Mouse (Mus musculus): ENCODE results near the gene Sfmbt2. TPM values are rescaled to one million over a fixed set of nuclear protein-coding genes. Genes with fewer than 3 reads are reported as not detected.

The Sfmbt2 gene
- polyA plus RNA-seq, 1 experiment from 2014 or later = 2.0 TPM

DNA sequence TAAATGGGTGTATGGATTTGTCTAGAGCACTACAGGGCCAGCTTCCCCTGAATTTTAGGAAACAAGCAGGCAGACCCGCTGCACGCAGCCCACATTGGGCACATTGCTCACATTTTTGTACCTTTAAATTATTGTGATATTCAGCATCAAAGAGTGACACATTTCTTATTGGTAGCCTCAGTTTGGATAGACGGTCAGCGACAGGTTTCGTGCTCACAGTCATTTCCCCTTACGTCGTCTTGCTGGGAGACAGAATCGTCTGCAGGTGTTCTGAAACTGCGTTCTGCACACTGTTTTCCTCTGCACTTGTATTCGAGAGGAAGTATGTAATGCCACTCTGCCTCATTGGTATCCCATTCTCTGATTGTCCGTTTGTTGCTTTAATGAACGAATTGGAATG, 88.0 kb downstream of the Sfmbt2 start:
- WGBS = 90% methylated on average over 12 of the region's 12 CpGs

GRCm38 (mm10) chr2:10516516-10516915, 146.2 kb downstream of the Sfmbt2 start:
- 84% methylated on average over 2 of the region's 2 CpGs for WGBS
- no peak overlapping the region for H3K27ac ChIP-seq (replicated peaks)
- no peaks in the 10 kb centered on the region for H3K9me3 ChIP-seq (replicated peaks)
- DNase-seq (ENCODE audit: low spot score) = no peak
- no peaks in the 10 kb centered on the region for H3K4me1 ChIP-seq
- H3K27me3 ChIP-seq (ENCODE audit: low read depth, poor library complexity, severe bottlenecking) = no peaks in the 10 kb centered on the region
- H3K36me3 ChIP-seq = no peaks in the 10 kb centered on the region
- H3K4me3 ChIP-seq = no peak overlapping the region

More for the DNA sequence above, 88.0 kb downstream of the Sfmbt2 start:
- 0 out of 2 replicates have a peak, but pooled peaks cover 4% of the 10 kb centered on the region for H3K4me1 ChIP-seq
- no peak overlapping the region for H3K4me3 ChIP-seq
- DNase-seq (ENCODE audit: low spot score) = no peak
- H3K36me3 ChIP-seq = no peaks in the 10 kb centered on the region
- H3K27me3 ChIP-seq (ENCODE audit: low read depth, poor library complexity, severe bottlenecking) = no peaks in the 10 kb centered on the region
- no peak overlapping the region for H3K27ac ChIP-seq (replicated peaks)
- H3K9me3 ChIP-seq (replicated peaks) = no peaks in the 10 kb centered on the region

DNA sequence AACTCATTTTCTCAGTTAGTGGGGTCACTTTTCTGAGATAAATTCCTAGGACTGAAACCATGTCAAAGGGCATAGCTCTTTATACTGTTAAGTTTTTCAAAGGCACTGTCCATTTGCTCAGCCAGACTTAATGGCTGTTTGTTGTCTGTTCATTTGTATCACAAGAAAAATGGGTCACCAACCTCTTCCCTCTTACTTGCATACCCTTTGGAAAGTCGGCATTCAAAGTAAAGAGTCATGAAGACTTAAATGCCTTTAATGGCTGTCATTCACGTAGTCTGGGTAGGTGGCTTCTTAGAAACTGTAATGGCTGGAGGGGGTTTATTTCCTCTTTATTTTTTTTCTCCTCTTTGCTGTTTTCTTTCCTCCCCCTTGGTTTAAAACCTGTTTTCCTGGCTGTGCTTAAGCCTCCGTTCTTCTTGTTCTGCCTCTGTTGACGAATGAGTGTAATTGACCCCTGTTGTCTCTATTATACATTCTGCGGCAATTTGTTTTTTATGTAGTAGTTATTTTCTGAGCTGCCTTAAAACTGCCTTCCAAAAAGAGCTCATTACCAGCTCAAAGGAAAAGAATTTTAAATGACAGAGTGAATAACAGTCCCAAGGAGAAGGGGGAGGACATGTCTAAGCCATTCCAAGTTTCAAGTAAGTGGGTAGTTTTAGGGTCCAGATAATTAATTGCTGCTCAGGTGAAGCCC, 151.6 kb downstream of the Sfmbt2 start:
- Histone ChIP-seq H3K9me3 (replicated peaks) (no peaks in the 10 kb centered on the region), H3K4me1 (no peaks in the 10 kb centered on the region), H3K27ac (replicated peaks) (no peak overlapping the region), H3K36me3 (no peaks in the 10 kb centered on the region), H3K27me3 (ENCODE audit: low read depth, poor library complexity, severe bottlenecking) (no peaks in the 10 kb centered on the region), H3K4me3 (no peak overlapping the region)
- no peak for DNase-seq (ENCODE audit: low spot score)
- WGBS = 67% methylated on average over 5 of the region's 5 CpGs

GRCm38 (mm10) chr2:10525622-10526021, 155.3 kb downstream of the Sfmbt2 start:
- Histone ChIP-seq H3K36me3 (no peaks in the 10 kb centered on the region), H3K27ac (replicated peaks) (no peak overlapping the region), H3K9me3 (replicated peaks) (no peaks in the 10 kb centered on the region), H3K27me3 (ENCODE audit: low read depth, poor library complexity, severe bottlenecking) (no peaks in the 10 kb centered on the region), H3K4me1 (no peaks in the 10 kb centered on the region), H3K4me3 (no peak overlapping the region)
- WGBS = 88% methylated on average over 7 of the region's 7 CpGs
- DNase-seq (ENCODE audit: low spot score) = no peak

GRCm38 (mm10) chr2:10541762-10542161, 171.5 kb downstream of the Sfmbt2 start:
- Histone ChIP-seq H3K27ac (replicated peaks) (no peak overlapping the region), H3K36me3 (no peaks in the 10 kb centered on the region), H3K27me3 (ENCODE audit: low read depth, poor library complexity, severe bottlenecking) (no peaks in the 10 kb centered on the region), H3K9me3 (replicated peaks) (no peaks in the 10 kb centered on the region), H3K4me3 (no peak overlapping the region), H3K4me1 (no peaks in the 10 kb centered on the region)
- 90% methylated on average over 4 of the region's 4 CpGs for WGBS
- no peak for DNase-seq (ENCODE audit: low spot score)

DNA sequence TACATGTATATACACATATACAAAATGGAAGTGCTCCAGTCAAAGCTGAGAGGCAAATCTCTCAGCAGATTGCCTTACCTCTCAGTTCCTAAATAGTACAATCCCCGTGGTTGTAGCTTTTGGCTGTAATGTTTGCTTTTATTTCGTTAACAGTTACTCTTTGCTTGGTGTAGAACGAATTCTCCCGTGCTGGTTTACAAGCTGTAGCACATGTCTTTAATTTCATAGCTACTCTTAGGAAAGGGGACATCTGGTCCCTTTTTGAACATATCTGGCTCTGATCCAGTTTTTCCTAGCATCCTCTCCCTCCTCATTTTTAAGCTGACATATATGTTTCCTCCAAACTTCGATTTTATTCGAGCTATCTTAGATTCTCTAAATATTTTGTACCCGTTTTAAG, 172.1 kb downstream of the Sfmbt2 start:
- Histone ChIP-seq H3K9me3 (replicated peaks) (no peaks in the 10 kb centered on the region), H3K27ac (replicated peaks) (no peak overlapping the region), H3K4me3 (no peak overlapping the region), H3K4me1 (no peaks in the 10 kb centered on the region), H3K27me3 (ENCODE audit: low read depth, poor library complexity, severe bottlenecking) (no peaks in the 10 kb centered on the region), H3K36me3 (no peaks in the 10 kb centered on the region)
- no peak for DNase-seq (ENCODE audit: low spot score)
- 84% methylated on average over 7 of the region's 7 CpGs for WGBS

DNA sequence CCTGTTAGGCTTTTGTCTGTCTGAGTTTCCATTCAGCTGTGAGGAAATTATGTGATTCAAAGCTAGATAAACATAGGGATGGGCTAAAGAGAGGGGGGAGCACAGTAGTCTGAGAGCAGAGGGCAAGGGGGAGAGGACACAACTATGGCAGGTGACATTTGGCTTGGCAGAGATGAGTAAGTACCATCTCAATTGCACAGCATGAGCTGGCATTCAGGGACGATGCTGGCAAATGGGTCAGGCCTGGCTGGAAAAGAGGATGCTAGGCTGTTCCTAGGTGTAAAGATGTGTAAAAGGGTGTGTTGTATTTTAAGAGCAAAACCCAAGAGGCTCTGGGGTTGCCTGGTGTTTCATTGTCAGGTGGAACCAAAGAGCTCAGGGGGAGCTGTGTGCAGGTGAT, 188.5 kb downstream of the Sfmbt2 start:
- Histone ChIP-seq H3K4me1 (no peaks in the 10 kb centered on the region), H3K4me3 (no peak overlapping the region), H3K36me3 (no peaks in the 10 kb centered on the region), H3K27ac (replicated peaks) (no peak overlapping the region), H3K27me3 (ENCODE audit: low read depth, poor library complexity, severe bottlenecking) (no peaks in the 10 kb centered on the region), H3K9me3 (replicated peaks) (no peaks in the 10 kb centered on the region)
- 67% methylated on average over 1 of the region's 1 CpGs for WGBS
- no peak for DNase-seq (ENCODE audit: low spot score)

DNA sequence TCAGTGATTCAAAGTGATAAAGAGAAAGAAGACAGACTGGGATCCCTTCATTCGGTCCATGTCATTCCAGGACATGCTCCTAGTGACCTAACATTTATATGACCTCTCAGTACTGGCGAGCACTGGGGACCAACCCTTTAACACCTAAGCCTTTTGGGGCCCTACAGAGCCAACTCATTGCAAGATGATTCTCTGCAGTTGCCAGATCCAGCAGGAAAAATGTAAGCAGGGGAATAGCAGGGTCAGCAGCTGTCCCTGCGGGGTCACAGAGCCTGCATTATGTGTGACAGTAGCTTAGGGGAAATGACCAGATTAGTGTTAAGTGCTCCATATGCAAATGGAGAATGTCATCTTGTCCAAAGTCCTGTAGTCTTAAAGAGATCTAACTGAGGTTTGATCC, 195.2 kb downstream of the Sfmbt2 start:
- DNase-seq (ENCODE audit: low spot score) = no peak
- WGBS = 90% methylated on average over 3 of the region's 3 CpGs

GRCm38 (mm10) chr2:10569392-10569791, 199.1 kb downstream of the Sfmbt2 start:
- no peak for DNase-seq (ENCODE audit: low spot score)
- H3K4me1 ChIP-seq = no peaks in the 10 kb centered on the region
- H3K9me3 ChIP-seq (replicated peaks) = no peaks in the 10 kb centered on the region
- no peaks in the 10 kb centered on the region for H3K36me3 ChIP-seq
- no peak overlapping the region for H3K27ac ChIP-seq (replicated peaks)
- H3K27me3 ChIP-seq (ENCODE audit: low read depth, poor library complexity, severe bottlenecking) = no peaks in the 10 kb centered on the region
- WGBS = 66% methylated on average over 6 of the region's 6 CpGs
- H3K4me3 ChIP-seq = no peak overlapping the region

More for the DNA sequence above, 195.2 kb downstream of the Sfmbt2 start:
- Histone ChIP-seq H3K4me3 (no peak overlapping the region), H3K9me3 (replicated peaks) (no peaks in the 10 kb centered on the region), H3K36me3 (no peaks in the 10 kb centered on the region), H3K27ac (replicated peaks) (no peak overlapping the region), H3K27me3 (ENCODE audit: low read depth, poor library complexity, severe bottlenecking) (no peaks in the 10 kb centered on the region), H3K4me1 (no peaks in the 10 kb centered on the region)

- DNase-seq (ENCODE audit: low spot score) = no peak
- Histone ChIP-seq H3K4me3 (no peak overlapping the region), H3K4me1 (no peaks in the 10 kb centered on the region), H3K9me3 (replicated peaks) (no peaks in the 10 kb centered on the region), H3K27ac (replicated peaks) (no peak overlapping the region), H3K27me3 (ENCODE audit: low read depth, poor library complexity, severe bottlenecking) (no peaks in the 10 kb centered on the region), H3K36me3 (no peaks in the 10 kb centered on the region)
- 89% methylated on average over 4 of the region's 4 CpGs for WGBS
Observed at GRCm38 (mm10) chr2:10572311-10572710, 202.0 kb downstream of the Sfmbt2 start.

DNA sequence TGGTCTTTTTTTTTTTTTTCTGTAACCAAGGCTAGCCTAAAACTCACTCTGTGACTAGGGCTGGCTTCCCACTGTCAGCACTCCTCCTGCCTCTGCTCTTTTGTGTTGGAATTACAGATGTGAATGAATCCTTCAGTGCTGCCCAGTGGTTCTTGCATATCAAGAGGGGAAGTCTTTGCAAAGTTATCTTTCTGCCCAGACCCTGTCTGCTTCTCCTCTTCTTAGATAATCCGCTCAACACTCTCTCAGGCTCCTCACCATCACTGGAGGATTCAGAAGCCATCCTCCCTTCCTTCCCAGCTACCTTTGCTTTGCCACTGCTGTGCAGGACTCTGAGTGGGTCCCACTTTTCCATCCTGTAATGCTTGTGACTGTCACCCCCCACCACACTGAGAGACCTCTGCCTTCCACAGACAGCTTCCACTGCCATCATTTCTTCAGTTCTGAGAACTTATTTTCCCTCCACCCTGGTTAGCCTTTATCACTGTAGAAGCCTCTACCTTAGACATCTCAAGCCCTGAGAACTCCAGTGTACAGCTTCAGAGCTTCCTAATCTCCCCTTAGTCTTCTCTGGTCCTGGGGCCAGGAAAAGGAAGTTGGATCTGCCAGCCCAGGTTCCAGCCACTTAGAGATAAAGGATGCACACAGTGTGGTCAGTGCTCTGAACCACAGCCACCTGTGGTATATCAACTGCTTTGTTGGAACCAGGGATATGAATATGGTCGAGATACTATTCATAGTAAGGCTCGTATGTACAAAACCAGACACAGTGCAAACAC, 205.8 kb downstream of the Sfmbt2 start:
- no peaks in the 10 kb centered on the region for H3K9me3 ChIP-seq (replicated peaks)
- no peak for DNase-seq (ENCODE audit: low spot score)
- no peaks in the 10 kb centered on the region for H3K36me3 ChIP-seq
- H3K27ac ChIP-seq (replicated peaks) = no peak overlapping the region
- no peaks in the 10 kb centered on the region for H3K27me3 ChIP-seq (ENCODE audit: low read depth, poor library complexity, severe bottlenecking)
- no peaks in the 10 kb centered on the region for H3K4me1 ChIP-seq
- no peak overlapping the region for H3K4me3 ChIP-seq
- 82% methylated on average over 3 of the region's 3 CpGs for WGBS

DNA sequence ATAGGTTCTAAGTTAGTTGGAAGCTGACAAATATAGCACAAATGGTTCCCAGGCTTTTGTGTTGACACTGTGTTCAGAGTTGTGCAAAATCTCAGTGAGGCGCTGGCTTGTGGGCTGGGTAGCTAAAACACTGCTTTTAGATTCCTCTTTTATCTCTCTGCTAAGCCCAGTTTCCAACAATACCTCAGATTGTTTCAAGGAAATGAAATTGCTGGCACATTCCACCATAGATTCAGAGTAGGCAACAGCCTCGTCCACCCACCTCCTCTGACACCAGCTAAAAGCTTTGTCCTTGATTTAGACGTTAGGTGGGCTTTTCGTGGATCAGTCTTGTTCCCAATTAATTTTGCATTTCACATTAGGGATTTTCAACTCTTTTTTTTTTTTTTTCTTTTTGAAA, 212.4 kb downstream of the Sfmbt2 start:
- Histone ChIP-seq H3K9me3 (replicated peaks) (no peaks in the 10 kb centered on the region), H3K4me3 (no peak overlapping the region), H3K27ac (replicated peaks) (no peak overlapping the region), H3K27me3 (ENCODE audit: low read depth, poor library complexity, severe bottlenecking) (no peaks in the 10 kb centered on the region), H3K4me1 (no peaks in the 10 kb centered on the region), H3K36me3 (no peaks in the 10 kb centered on the region)
- WGBS = 66% methylated on average over 4 of the region's 4 CpGs
- no peak for DNase-seq (ENCODE audit: low spot score)

- 83% methylated on average over 5 of the region's 5 CpGs for WGBS
- DNase-seq (ENCODE audit: low spot score) = no peak
- Histone ChIP-seq H3K4me1 (no peaks in the 10 kb centered on the region), H3K36me3 (no peaks in the 10 kb centered on the region), H3K27me3 (ENCODE audit: low read depth, poor library complexity, severe bottlenecking) (no peaks in the 10 kb centered on the region), H3K9me3 (replicated peaks) (no peaks in the 10 kb centered on the region), H3K27ac (replicated peaks) (no peak overlapping the region), H3K4me3 (no peak overlapping the region)
Observed at GRCm38 (mm10) chr2:10583103-10583502, 212.8 kb downstream of the Sfmbt2 start.

Data from midbrain, embryonic 10.5 days (tissue).